Mouse (Mus musculus) CD4-positive, CD25-positive, alpha-beta regulatory T cell, adult 2 months (primary cell): ENCODE data around the gene Cend1.
A peak's percentile ranks its signal among the peaks of the same experiment; 100 is the strongest.
"Not testable (repeated sequence)": the region's sequence is repeated elsewhere in the genome, so short reads cannot be mapped to it uniquely, and the experiment has no call there.

Source experiments
- DNase-seq: peaks from one replicate; pipeline ENCODE4 v3.0.0-alpha.2; 2012; ENCODE audit warnings: low read depth, low spot score

Cend1 gene

DNA sequence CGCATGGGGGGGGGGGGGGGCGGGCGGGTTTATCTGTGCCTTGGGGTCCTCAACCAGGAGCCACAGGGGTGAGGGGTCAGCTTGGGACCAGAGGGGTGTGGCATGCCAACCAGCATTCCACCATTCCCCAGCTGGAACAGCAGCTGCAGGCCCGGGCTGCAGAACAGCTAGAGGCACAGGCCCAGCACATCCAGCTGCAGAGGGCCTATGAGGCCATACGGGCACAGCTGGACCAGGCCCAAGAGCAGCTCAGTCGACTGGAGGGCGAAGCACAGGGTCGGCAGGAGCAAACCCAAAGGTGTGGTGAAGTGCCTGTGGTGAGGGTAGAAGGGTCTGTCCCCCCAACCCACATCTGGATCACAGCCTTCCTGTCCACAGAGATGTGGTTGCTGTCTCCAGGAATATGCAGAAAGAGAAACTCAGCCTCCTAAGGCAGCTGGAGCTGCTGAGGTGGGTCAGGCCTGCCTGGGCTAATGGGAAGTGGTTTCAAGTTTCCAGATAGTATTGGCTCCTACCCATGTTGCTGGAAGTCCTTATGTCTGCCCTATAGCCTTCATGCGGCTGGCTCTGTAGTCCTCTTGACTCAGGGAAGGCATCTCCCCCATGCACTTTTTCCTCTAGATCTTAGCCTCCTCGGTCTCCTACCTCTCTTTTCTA is 36.2 kb upstream of the Cend1 start:
- no peak for DNase-seq

DNA sequence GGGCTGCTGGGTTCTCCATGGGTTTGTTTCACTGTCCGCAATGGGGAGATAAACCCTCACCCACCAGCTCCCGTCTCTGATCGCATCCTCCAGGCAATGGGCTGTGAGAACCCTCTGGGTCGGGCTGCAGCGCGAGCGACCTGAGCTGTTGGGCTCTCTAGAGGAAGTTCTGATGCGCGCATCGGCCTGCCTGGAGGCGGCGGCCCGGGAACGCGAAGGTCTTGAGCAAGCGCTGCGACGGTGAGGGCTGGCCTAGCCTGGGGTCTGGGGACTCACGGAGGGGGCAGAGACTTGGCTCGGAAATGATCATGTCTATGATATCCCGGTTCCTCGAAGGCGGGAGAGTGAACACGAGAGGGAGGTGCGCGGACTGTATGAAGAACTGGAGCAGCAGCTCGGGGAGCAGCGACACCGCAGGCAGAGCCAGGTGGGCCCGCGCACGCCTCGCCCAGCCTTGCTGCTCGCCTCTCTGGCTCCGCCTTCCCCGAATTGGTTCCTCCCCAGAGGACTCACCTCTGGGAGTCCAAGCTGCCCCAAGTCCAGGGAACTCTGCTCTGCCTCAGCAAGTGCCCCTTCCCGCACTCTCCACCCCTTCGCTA is 35.4 kb upstream of the Cend1 start:
- DNase-seq: no peak

DNA sequence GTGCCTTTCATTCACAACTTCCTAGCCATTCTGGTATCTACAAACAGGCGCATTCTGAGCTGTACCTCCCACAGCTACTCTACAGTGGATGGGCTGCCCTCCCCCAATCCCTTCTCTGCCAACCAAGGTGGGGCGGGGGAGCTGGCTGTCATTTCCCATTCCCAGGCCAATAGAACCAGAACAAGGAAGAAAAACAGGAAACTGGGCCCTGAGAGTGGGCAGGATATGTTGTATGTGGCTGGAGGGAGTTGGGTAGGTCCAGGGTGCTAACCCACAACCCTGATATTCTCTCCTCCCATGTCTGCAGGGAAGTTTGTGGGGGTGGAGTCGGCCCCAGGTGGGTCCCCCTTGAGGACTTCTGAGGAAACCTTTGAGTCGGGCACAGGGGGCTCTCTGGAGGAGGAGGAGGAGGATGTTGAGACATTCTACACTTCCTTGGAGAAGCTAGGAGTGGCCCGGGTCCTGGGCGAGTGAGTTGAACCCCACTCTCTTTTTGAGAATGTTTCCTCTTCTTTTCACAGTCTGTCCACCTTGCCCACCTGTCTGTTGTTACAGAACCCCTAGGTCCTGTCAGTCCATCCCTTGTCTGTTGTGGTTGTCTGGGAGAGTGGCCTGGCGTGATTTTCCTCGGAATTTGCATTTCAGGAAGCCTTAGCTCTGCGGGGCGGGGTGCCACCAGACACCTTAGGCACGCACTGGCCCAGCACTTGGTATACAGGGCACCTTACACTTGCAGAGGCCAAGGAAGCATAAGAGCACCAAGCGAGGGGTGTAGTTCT is 34.7 kb upstream of the Cend1 start:
- no peak for DNase-seq

DNA sequence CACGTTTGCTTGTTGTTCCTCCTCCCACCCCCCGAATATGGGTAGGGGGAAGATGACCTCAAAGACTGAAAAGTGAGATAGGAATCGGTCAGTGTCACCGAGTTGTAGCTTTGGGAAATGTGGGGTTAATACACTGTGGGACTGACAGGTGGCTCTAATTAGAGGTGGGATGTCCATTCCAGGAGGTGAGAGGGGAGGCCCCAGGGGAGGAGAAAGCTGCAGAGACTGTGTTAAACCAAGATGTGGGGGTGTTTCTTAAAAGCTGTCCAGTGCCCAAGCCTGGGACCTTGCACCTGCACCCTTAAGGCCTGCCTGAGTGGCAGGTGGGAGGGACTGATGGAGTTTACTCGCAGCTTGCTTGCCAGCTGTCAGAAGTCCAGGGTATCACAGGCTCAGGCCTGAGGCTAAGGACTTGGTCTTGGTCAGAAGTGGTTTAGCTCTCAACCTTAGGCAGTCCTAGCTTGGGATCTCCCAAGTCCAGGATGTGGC is 33.1 kb upstream of the Cend1 start:
- DNase-seq: no peak

DNA sequence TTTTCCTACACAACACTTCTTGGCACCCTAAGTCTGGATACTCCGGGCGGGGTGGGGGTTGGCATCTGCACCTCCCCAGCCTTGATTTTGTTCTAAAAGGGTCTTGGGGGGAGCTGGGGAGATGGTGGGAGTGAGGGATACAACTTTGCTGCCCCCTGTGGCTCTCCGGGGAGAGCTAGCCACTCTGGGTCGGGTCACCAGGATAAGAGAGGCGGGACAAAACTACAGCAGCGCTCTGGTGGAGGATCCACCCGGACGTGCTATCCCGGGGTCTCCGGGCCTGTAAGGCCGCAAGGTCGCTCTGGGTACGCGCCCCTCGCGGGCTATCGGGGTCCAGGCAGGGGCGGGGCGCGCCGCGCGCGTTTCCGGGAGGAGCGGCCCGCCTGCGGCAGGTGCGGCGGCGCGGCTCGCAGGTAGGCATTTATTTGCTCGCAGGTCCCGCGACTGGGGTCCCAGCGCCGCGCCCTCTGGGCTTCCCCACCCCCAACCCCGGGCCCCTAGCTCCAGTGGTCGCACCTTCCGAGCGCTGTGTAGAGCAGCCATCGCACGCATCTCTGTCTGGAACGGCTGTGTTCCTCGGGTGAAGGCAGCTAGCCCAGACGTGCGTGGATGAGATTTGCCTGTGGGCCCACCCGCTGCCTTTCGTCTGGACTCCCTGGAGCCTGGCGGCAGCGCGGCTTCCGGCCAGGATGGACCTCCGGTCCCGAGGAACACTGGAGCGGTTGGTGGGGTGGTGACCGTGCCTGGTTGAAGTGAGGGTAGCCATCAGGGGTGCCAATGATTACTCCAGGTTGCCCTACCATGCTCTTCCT is 32.4 kb upstream of the Cend1 start:
- no peak for DNase-seq

GRCm38 (mm10) chr7:141460391-141461113 is 31.3 kb upstream of the Cend1 start, which contains the start of gene Cracr2b:
Gene Cracr2b, plus strand, starts transcription at chr7:141461094.
- no peak for DNase-seq

DNA sequence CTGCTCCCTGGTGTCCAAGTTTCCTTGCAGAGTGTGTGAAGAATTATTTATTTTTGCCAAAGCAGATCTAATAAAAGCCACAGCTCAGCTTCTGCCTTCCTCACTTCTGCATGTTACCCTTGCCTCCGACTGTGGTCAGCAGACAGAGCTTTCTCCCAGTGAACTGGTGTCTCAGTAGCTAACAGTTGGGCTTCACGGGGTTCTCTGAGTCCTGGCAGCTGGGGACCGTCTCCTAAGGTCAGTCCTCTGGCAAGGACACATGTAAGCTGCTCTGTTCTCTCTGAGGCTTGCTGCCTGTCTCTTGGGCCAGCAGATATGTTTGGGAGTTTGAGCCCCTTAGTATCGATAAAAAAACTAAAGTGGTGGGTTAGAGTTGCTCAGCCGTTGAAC is 30.7 kb upstream of the Cend1 start:
- no peak for DNase-seq

GRCm38 (mm10) chr7:141459301-141459711 is 30.0 kb upstream of the Cend1 start:
- no peak for DNase-seq

GRCm38 (mm10) chr7:141458661-141459060 is 29.4 kb upstream of the Cend1 start:
- no peak for DNase-seq

GRCm38 (mm10) chr7:141457986-141458660 is 28.8 kb upstream of the Cend1 start:
- peak; percentile 84 for DNase-seq

DNA sequence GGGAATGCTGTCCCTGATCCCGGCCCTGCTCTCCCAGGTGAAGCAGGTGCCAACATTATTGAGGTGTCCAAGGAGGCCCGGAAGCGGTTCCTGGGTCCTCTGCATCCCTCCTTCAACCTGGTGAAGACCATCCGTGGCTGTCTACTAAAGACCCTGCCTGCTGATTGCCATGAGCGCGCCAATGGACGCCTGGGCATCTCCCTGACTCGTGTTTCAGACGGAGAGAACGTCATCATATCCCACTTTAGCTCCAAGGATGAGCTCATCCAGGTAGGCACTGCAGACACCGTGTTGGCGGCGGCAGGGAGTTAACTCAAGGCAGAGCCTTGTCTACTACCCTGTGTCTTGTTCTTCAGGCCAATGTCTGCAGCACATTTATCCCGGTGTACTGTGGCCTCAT is 27.9 kb upstream of the Cend1 start:
- no peak for DNase-seq

- no peak for DNase-seq
Observed at GRCm38 (mm10) chr7:141456739-141457138, 27.4 kb upstream of the Cend1 start.

DNA sequence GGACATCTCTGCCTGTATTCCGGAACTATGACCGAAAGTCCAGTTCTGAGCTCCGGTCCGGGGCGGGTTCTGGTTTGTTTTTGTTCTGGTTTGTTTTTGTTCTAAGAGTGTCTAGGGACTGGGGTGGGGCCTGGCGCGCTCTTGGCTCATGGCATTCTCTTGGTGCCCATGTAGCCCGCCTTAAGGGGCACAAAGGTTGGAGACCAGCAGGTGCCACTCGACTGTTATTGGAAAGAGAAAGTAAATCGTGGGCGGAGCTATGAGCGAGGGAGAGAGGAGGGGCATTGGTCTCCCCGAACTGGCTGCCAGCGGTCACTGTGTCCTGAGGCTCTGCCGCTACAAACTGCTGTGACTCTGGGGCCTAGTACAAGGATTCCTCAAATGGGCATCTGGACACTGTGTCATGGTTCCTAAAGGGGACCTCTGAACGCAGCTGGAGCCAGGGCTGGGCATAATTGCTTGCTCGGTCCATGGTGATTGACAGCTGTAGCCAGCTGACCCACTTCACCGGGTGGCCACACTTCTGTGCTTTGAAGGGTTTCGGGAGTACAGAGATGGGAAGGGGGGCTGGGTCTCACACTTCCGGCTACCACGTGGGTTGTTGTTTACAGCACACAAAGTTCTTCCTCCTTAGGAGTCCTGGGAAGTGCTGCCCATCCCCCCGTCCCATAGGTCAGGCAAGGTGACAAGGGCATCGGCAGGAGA is 26.5 kb upstream of the Cend1 start:
- peak; percentile 73 for DNase-seq

- peak; percentile 97 for DNase-seq
Observed at GRCm38 (mm10) chr7:141454967-141455551, 25.8 kb upstream of the Cend1 start, which contains the start of gene Pnpla2. Gene Pnpla2, plus strand, starts transcription at chr7:141455198.

- DNase-seq: no peak
Observed at GRCm38 (mm10) chr7:141453636-141454035, 24.3 kb upstream of the Cend1 start.

- no peak for DNase-seq
Observed at GRCm38 (mm10) chr7:141451928-141452327, 22.6 kb upstream of the Cend1 start.

GRCm38 (mm10) chr7:141447110-141447991 is 18.1 kb upstream of the Cend1 start, which contains the start of gene Rplp2:
Gene Rplp2, plus strand, starts transcription at chr7:141447370.
- DNase-seq: peak; percentile 94

- DNase-seq: not testable (repeated sequence)
Observed at GRCm38 (mm10) chr7:141446374-141446773, 17.1 kb upstream of the Cend1 start.
